Mouse (Mus musculus) testis, postnatal 14 days (tissue): ENCODE data around the gene Col26a1.
A peak's percentile ranks its signal among the peaks of the same experiment; 100 is the strongest.

ENCODE experiments used
- DNase-seq: peaks from one replicate; pipeline ENCODE4 v3.0.0; 2021; ENCODE audit warnings: low spot score

Gene Col26a1

GRCm38 (mm10) chr5:136806379-136807056 lies 76.5 kb downstream of the Col26a1 start:
- no peak for DNase-seq

GRCm38 (mm10) chr5:136805019-136805418 lies 78.0 kb downstream of the Col26a1 start:
- no peak for DNase-seq

- DNase-seq: no peak
Observed at GRCm38 (mm10) chr5:136804246-136804645, 78.8 kb downstream of the Col26a1 start.

- no peak for DNase-seq
Observed at GRCm38 (mm10) chr5:136802732-136803131, 80.3 kb downstream of the Col26a1 start.

- no peak for DNase-seq
Observed at GRCm38 (mm10) chr5:136796917-136797316, 86.1 kb downstream of the Col26a1 start.

- DNase-seq: no peak
Observed at GRCm38 (mm10) chr5:136793807-136794206, 89.2 kb downstream of the Col26a1 start.

- DNase-seq: no peak
Observed at GRCm38 (mm10) chr5:136792541-136792940, 90.5 kb downstream of the Col26a1 start.

GRCm38 (mm10) chr5:136791204-136791603 lies 91.8 kb downstream of the Col26a1 start:
- DNase-seq: no peak

- peak; percentile 82 for DNase-seq
Observed at GRCm38 (mm10) chr5:136790570-136791196, 92.3 kb downstream of the Col26a1 start.

GRCm38 (mm10) chr5:136784531-136784930 lies 98.5 kb downstream of the Col26a1 start:
- no peak for DNase-seq

GRCm38 (mm10) chr5:136782600-136782999 lies 100.4 kb downstream of the Col26a1 start:
- no peak for DNase-seq

GRCm38 (mm10) chr5:136780465-136780864 lies 102.5 kb downstream of the Col26a1 start:
- peak; percentile 56 for DNase-seq

GRCm38 (mm10) chr5:136779946-136780345 lies 103.1 kb downstream of the Col26a1 start:
- no peak for DNase-seq

GRCm38 (mm10) chr5:136775548-136775947 lies 107.5 kb downstream of the Col26a1 start:
- no peak for DNase-seq

- DNase-seq: no peak
Observed at GRCm38 (mm10) chr5:136773044-136774039, 109.7 kb downstream of the Col26a1 start.

GRCm38 (mm10) chr5:136771132-136771531 lies 111.9 kb downstream of the Col26a1 start:
- DNase-seq: no peak

- DNase-seq: no peak
Observed at GRCm38 (mm10) chr5:136767304-136767703, 115.7 kb downstream of the Col26a1 start.

- DNase-seq: no peak
Observed at GRCm38 (mm10) chr5:136764157-136764669, 118.8 kb downstream of the Col26a1 start.

- no peak for DNase-seq
Observed at GRCm38 (mm10) chr5:136760345-136760744, 122.7 kb downstream of the Col26a1 start.

- DNase-seq: no peak
Observed at GRCm38 (mm10) chr5:136759781-136760180, 123.2 kb downstream of the Col26a1 start.

- DNase-seq: peak; percentile 49
Observed at GRCm38 (mm10) chr5:136755696-136756095, 127.3 kb downstream of the Col26a1 start.

GRCm38 (mm10) chr5:136754053-136754591 lies 128.9 kb downstream of the Col26a1 start:
- no peak for DNase-seq
